Mouse (Mus musculus): Measurements from ENCODE around the gene Olfr547. TPM values are rescaled to one million over a fixed set of nuclear protein-coding genes. Genes with fewer than 3 reads are reported as not detected.

Olfr547 gene
- polyA plus RNA-seq (2014; fragmentation: Illumina TruSeq; extraction: RNeasy Lipid Tissue Mini Kit (QIAGEN cat#74804); ENCODE audit: low read depth, low replicate concordance), result not detected

GRCm38 (mm10) chr7:102534449-102534848 lies at the start of gene Olfr547:
Gene Olfr547 (plus strand): TSS chr7:102534749.

GRCm38 (mm10) chr7:102488161-102488560 lies 46.4 kb upstream of the Olfr547 start, which contains the start of gene Olfr544:
Gene Olfr544 (minus strand): TSS chr7:102488313.

GRCm38 (mm10) chr7:102499473-102499872 lies 35.1 kb upstream of the Olfr547 start, which contains the start of gene Olfr545:
Gene Olfr545 (minus strand): TSS chr7:102499573.

GRCm38 (mm10) chr7:102540596-102540995 lies 6.0 kb downstream of the Olfr547 start, which contains the start of gene Olfr548-ps1:
Gene Olfr548-ps1 (plus strand): TSS chr7:102540896.

GRCm38 (mm10) chr7:102549570-102549969 lies 15.0 kb downstream of the Olfr547 start, which contains the start of gene Olfr549:
Gene Olfr549 (plus strand): TSS chr7:102549870.

GRCm38 (mm10) chr7:102564999-102565997 lies 30.7 kb downstream of the Olfr547 start, which contains the start of gene Trim21:
Gene Trim21 (minus strand): TSS chr7:102565486.

GRCm38 (mm10) chr7:102571142-102571541 lies 36.6 kb downstream of the Olfr547 start, which contains the start of gene Olfr550:
Gene Olfr550 (plus strand): TSS chr7:102571442.

Other genes with a start within 250 kb of the Olfr547 start
- 83.8 TPM for gene Rrm1, start 93.1 kb upstream of the Olfr547 start, polyA plus RNA-seq (2014; fragmentation: Illumina TruSeq; extraction: RNeasy Lipid Tissue Mini Kit (QIAGEN cat#74804); ENCODE audit: low read depth, low replicate concordance)
- not detected for gene Olfr543, start 53.1 kb upstream of the Olfr547 start, polyA plus RNA-seq (2014; fragmentation: Illumina TruSeq; extraction: RNeasy Lipid Tissue Mini Kit (QIAGEN cat#74804); ENCODE audit: low read depth, low replicate concordance)
- gene Olfr544, start 46.4 kb upstream of the Olfr547 start, polyA plus RNA-seq (2014; fragmentation: Illumina TruSeq; extraction: RNeasy Lipid Tissue Mini Kit (QIAGEN cat#74804); ENCODE audit: low read depth, low replicate concordance), result not detected
- gene Olfr545, start 35.2 kb upstream of the Olfr547 start, polyA plus RNA-seq (2014; fragmentation: Illumina TruSeq; extraction: RNeasy Lipid Tissue Mini Kit (QIAGEN cat#74804); ENCODE audit: low read depth, low replicate concordance), result not detected
- gene Olfr548-ps1, start 6.1 kb downstream of the Olfr547 start, polyA plus RNA-seq (2014; fragmentation: Illumina TruSeq; extraction: RNeasy Lipid Tissue Mini Kit (QIAGEN cat#74804); ENCODE audit: low read depth, low replicate concordance), result not detected
- gene Olfr549, start 15.1 kb downstream of the Olfr547 start, polyA plus RNA-seq (2014; fragmentation: Illumina TruSeq; extraction: RNeasy Lipid Tissue Mini Kit (QIAGEN cat#74804); ENCODE audit: low read depth, low replicate concordance), result not detected
- gene Trim21, start 30.7 kb downstream of the Olfr547 start, polyA plus RNA-seq (2014; fragmentation: Illumina TruSeq; extraction: RNeasy Lipid Tissue Mini Kit (QIAGEN cat#74804); ENCODE audit: low read depth, low replicate concordance), result 1.1 TPM
- gene Olfr550, start 36.7 kb downstream of the Olfr547 start, polyA plus RNA-seq (2014; fragmentation: Illumina TruSeq; extraction: RNeasy Lipid Tissue Mini Kit (QIAGEN cat#74804); ENCODE audit: low read depth, low replicate concordance), result not detected
- not detected for gene Olfr551, start 57.1 kb downstream of the Olfr547 start, polyA plus RNA-seq (2014; fragmentation: Illumina TruSeq; extraction: RNeasy Lipid Tissue Mini Kit (QIAGEN cat#74804); ENCODE audit: low read depth, low replicate concordance)
- gene Olfr552, start 63.0 kb downstream of the Olfr547 start, polyA plus RNA-seq (2014; fragmentation: Illumina TruSeq; extraction: RNeasy Lipid Tissue Mini Kit (QIAGEN cat#74804); ENCODE audit: low read depth, low replicate concordance), result not detected
- not detected for gene Olfr553, start 83.5 kb downstream of the Olfr547 start, polyA plus RNA-seq (2014; fragmentation: Illumina TruSeq; extraction: RNeasy Lipid Tissue Mini Kit (QIAGEN cat#74804); ENCODE audit: low read depth, low replicate concordance)
- gene Olfr554, start 103.7 kb downstream of the Olfr547 start, polyA plus RNA-seq (2014; fragmentation: Illumina TruSeq; extraction: RNeasy Lipid Tissue Mini Kit (QIAGEN cat#74804); ENCODE audit: low read depth, low replicate concordance), result not detected
- gene Olfr555, start 124.1 kb downstream of the Olfr547 start, polyA plus RNA-seq (2014; fragmentation: Illumina TruSeq; extraction: RNeasy Lipid Tissue Mini Kit (QIAGEN cat#74804); ENCODE audit: low read depth, low replicate concordance), result not detected
- gene Olfr556, start 130.2 kb downstream of the Olfr547 start, polyA plus RNA-seq (2014; fragmentation: Illumina TruSeq; extraction: RNeasy Lipid Tissue Mini Kit (QIAGEN cat#74804); ENCODE audit: low read depth, low replicate concordance), result not detected
- 5.6 TPM for gene Trim68, start 152.6 kb downstream of the Olfr547 start, polyA plus RNA-seq (2014; fragmentation: Illumina TruSeq; extraction: RNeasy Lipid Tissue Mini Kit (QIAGEN cat#74804); ENCODE audit: low read depth, low replicate concordance)
- not detected for gene Olfr557, start 161.2 kb downstream of the Olfr547 start, polyA plus RNA-seq (2014; fragmentation: Illumina TruSeq; extraction: RNeasy Lipid Tissue Mini Kit (QIAGEN cat#74804); ENCODE audit: low read depth, low replicate concordance)
- gene Olfr558, start 167.5 kb downstream of the Olfr547 start, polyA plus RNA-seq (2014; fragmentation: Illumina TruSeq; extraction: RNeasy Lipid Tissue Mini Kit (QIAGEN cat#74804); ENCODE audit: low read depth, low replicate concordance), result 0.48 TPM
- 0.08 TPM for gene Olfr33, start 184.3 kb downstream of the Olfr547 start, polyA plus RNA-seq (2014; fragmentation: Illumina TruSeq; extraction: RNeasy Lipid Tissue Mini Kit (QIAGEN cat#74804); ENCODE audit: low read depth, low replicate concordance)
- not detected for gene Olfr559, start 192.7 kb downstream of the Olfr547 start, polyA plus RNA-seq (2014; fragmentation: Illumina TruSeq; extraction: RNeasy Lipid Tissue Mini Kit (QIAGEN cat#74804); ENCODE audit: low read depth, low replicate concordance)
- gene Olfr560, start 224.6 kb downstream of the Olfr547 start, polyA plus RNA-seq (2014; fragmentation: Illumina TruSeq; extraction: RNeasy Lipid Tissue Mini Kit (QIAGEN cat#74804); ENCODE audit: low read depth, low replicate concordance), result not detected
- gene Olfr78, start 224.7 kb downstream of the Olfr547 start, polyA plus RNA-seq (2014; fragmentation: Illumina TruSeq; extraction: RNeasy Lipid Tissue Mini Kit (QIAGEN cat#74804); ENCODE audit: low read depth, low replicate concordance), result 0.34 TPM
- not detected for gene Olfr561, start 236.5 kb downstream of the Olfr547 start, polyA plus RNA-seq (2014; fragmentation: Illumina TruSeq; extraction: RNeasy Lipid Tissue Mini Kit (QIAGEN cat#74804); ENCODE audit: low read depth, low replicate concordance)